In genomic region chr2:50069571-50070295, GRCm38 (mm10) we compare ENCODE assay signal across 18 mouse cellular contexts. TPM values are rescaled to one million over a fixed set of nuclear protein-coding genes. Genes with fewer than 3 reads are reported as not detected.
DNase-seq lines count a peak whose midpoint lies in the region; ATAC-seq lines count a peak whose summit lies in the region.
"Had no signal": no experiment of that assay in that cellular context is flagged by ENCODE, and none has a peak within 500 bp of the region (broad histone marks: within the 10 kb centered on the region; RNA-seq: fewer than 3 reads in every experiment).

No protein-coding gene starts in this region.

- 51% methylated on average over 13 of the region's 13 CpGs for WGBS in kidney, embryonic 14.5 days

- DNase-seq in kidney, adult 11 months = peak; percentile 52
- DNase-seq in adipocyte (ENCODE audit: low spot score) = peak; percentile 15
- peak; percentile 78 for DNase-seq in adrenal gland, postnatal 10 days
- DNase-seq in kidney, postnatal 25 days = peak; percentile 51 to 67
- DNase-seq in T-cell, adult 2 months (ENCODE audit: low spot score) = no peak
- no peak for DNase-seq in frontal cortex, postnatal 25 days (ENCODE audit: low spot score in 2 of 2)
- DNase-seq: cerebellum, adult 11-12 months; layer of hippocampus, postnatal 36 days; spleen, adult 18-20 months had no signal

- ATAC-seq in kidney, embryonic 14.5 days (ENCODE audit: low FRiP score, low TSS enrichment) = no peak
- ATAC-seq: activated CD4-positive, CD25-positive, alpha-beta regulatory T cell, adult 4 months; forebrain, embryonic 16.5 days; lung, postnatal 0 days; midbrain, embryonic 13.5 days had no signal

- H3K27me3 ChIP-seq in kidney, embryonic 14.5 days (ENCODE audit: control insufficient read depth, insufficient read depth, low read length) = 0 out of 2 replicates have a peak, but pooled peaks cover 4% of the 10 kb centered on the region
- H3K27me3 ChIP-seq: embryonic facial prominence, embryonic 13.5 days; heart, embryonic 12.5 days had no signal

- no peak overlapping the region for H3K27ac ChIP-seq in kidney, embryonic 14.5 days (ENCODE audit: low read depth, low read length)
- H3K27ac ChIP-seq: embryonic facial prominence, embryonic 13.5 days; hindbrain, embryonic 15.5 days; midbrain, embryonic 13.5 days; neural tube, embryonic 15.5 days had no signal

- H3K4me3 ChIP-seq in kidney, embryonic 14.5 days (ENCODE audit: low read length) = no peak overlapping the region
- H3K4me3 ChIP-seq: embryonic facial prominence, embryonic 13.5 days; heart, embryonic 12.5 days; hindbrain, embryonic 15.5 days; midbrain, embryonic 13.5 days; neural tube, embryonic 15.5 days had no signal

- H3K4me2 ChIP-seq in kidney, embryonic 14.5 days (replicated peaks; ENCODE audit: low read depth, low read length) = no peak overlapping the region
- H3K4me2 ChIP-seq: embryonic facial prominence, embryonic 13.5 days; hindbrain, embryonic 15.5 days; midbrain, embryonic 13.5 days; neural tube, embryonic 15.5 days had no signal

- H3K4me1 ChIP-seq in kidney, embryonic 14.5 days (ENCODE audit: control insufficient read depth, insufficient read depth, low read length) = no peaks in the 10 kb centered on the region

- H3K36me3 ChIP-seq in kidney, embryonic 14.5 days (ENCODE audit: control insufficient read depth, insufficient read depth, low read length) = no peaks in the 10 kb centered on the region
- H3K36me3 ChIP-seq: embryonic facial prominence, embryonic 13.5 days; heart, embryonic 12.5 days; hindbrain, embryonic 15.5 days; midbrain, embryonic 13.5 days; neural tube, embryonic 15.5 days had no signal

- H3K9ac ChIP-seq in kidney, embryonic 14.5 days (ENCODE audit: low read depth, low read length) = no peak overlapping the region
- H3K9ac ChIP-seq: embryonic facial prominence, embryonic 13.5 days; heart, embryonic 12.5 days; hindbrain, embryonic 15.5 days; midbrain, embryonic 13.5 days; neural tube, embryonic 15.5 days had no signal

- H3K9me3 ChIP-seq in kidney, embryonic 14.5 days (ENCODE audit: control insufficient read depth, low read length) = no peaks in the 10 kb centered on the region
- H3K9me3 ChIP-seq: embryonic facial prominence, embryonic 13.5 days; heart, embryonic 12.5 days; hindbrain, embryonic 15.5 days; midbrain, embryonic 13.5 days; neural tube, embryonic 15.5 days had no signal

RNA-seq across cellular contexts. Expression of gene Lypd6, which starts 3.5 kb away (rescaled TPM):
- polyA plus RNA-seq in kidney, embryonic 14.5 days (2014; fragmentation: Nextera tagmentation; extraction: Ambion mirVana) = 8.4 and 12.7 TPM in 2 replicates
- 1 to 10 TPM; 8.2 TPM for total RNA-seq in adrenal gland, postnatal 10 days (2021)
- polyA plus RNA-seq: activated CD4-positive, CD25-positive, alpha-beta regulatory T cell, adult 4 months had no signal

Comparison
In these comparisons a context has a peak if more than half of its experiments do, and no peak if none do; other contexts are left out.
1. DNase-seq: peak in kidney, adult 11 months (single experiment), adipocyte (single experiment), adrenal gland, postnatal 10 days (single experiment) and kidney, postnatal 25 days (2 of 2); none in T-cell, adult 2 months (single experiment) and frontal cortex, postnatal 25 days (0 of 2).